Mouse (Mus musculus): ENCODE data around the gene Micall1.

DNA sequence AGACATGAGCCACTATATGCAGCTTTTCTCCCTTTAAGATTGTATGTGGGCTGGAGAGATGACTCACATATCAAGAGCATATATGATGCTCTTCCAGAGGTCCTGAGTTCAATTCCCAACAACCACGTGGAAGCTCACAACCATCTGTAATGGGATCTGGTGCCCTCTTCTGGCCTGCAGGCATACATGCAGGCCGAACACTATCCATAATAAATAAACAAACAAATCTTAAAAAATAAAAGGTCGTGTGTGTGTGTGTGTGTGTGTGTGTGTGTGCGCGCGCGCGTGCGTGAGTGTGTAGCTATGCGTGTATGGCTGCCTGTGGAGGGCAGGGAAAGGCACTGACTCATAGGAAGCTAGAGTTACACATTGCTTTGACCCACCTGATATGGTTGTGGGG is 30.9 kb downstream of the Micall1 start:
- no peak for TF ChIP-seq POLR2A (IDR thresholded peaks at IDR 0.05; ENCODE audit: extremely low read depth, insufficient read depth, low read length)
- TF ChIP-seq CTCF (IDR thresholded peaks at IDR 0.05; ENCODE audit: extremely low read depth, insufficient read depth, low read length): peak; percentile 41
